Mouse (Mus musculus): ENCODE measurements around the gene Exosc10. TPM values are rescaled to one million over a fixed set of nuclear protein-coding genes. Genes with fewer than 3 reads are reported as not detected.
A peak's percentile ranks its signal among the peaks of the same experiment; 100 is the strongest.

The Exosc10 gene
- total RNA-seq, 2 experiments from 2014 or later = 43.0 to 53.4 TPM

- DNase-seq (ENCODE audit: low spot score in 2 of 2) = no peak
- intact Hi-C loops (cut with DNase I) = no loop called here
These were observed 5.4 kb downstream of the Exosc10 start for GRCm38 (mm10) chr4:148563595-148563994.

GRCm38 (mm10) chr4:148570138-148570537 is 11.9 kb downstream of the Exosc10 start:
- intact Hi-C loops (cut with DNase I) = no loop called here
- no peak for DNase-seq (ENCODE audit: low spot score in 2 of 2)

DNA sequence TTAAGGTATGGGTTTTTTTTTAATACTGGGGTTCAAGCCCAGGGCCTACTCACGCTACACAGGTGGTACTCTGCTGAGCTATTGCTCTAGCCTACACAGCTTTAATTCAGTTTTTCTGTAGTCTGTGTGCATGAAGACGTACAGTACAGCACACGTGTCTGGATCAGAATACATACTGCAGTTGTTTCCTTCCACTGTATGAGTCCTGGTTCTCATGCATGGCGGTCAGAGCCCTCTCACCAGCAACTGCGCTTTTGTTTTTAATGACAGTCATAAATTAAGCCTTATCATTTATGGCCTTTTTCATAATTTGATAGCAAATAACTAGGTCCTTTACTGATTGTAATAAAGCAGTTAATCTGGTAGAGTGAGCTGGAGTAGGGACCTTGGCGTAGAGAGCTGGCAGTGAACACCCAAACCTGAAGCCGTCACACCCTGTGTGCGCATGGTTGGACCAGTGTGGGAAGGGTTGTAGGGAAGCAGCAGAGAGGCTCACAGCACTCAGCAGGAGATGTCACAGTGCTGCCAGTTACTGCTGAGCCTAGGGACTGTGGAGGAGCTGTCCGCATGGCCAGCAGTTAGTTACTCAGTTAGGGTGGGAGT is 12.6 kb downstream of the Exosc10 start:
- intact Hi-C loops (cut with DNase I) = no loop called here
- no peak for DNase-seq (ENCODE audit: low spot score in 2 of 2)

GRCm38 (mm10) chr4:148573222-148573621 is 15.0 kb downstream of the Exosc10 start:
- intact Hi-C loops (cut with DNase I) = no loop called here

DNA sequence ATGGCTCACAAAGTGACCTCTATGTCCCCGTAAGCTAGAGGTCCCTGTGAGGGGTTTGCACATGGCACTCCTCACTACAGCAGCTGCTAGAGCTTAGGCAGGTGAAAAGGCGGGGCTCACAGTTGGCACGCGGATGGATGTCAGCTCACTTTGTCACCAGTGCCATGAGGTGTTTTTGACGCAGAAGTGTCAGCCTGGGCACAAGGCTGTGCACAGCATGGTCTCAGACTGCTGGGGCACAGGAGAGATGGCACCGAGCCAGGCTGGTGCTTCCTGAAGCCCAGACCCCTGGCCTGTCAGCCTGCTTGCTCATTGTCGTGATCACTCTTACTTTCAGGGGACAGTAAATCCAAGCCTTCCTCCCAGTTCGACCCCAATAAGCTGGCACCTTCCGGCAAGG is 22.5 kb downstream of the Exosc10 start:
- intact Hi-C loops (cut with DNase I) = no loop called here
- no peak for DNase-seq (ENCODE audit: low spot score in 2 of 2)

More at GRCm38 (mm10) chr4:148573222-148573621, 15.0 kb downstream of the Exosc10 start:
- DNase-seq (ENCODE audit: low spot score in 2 of 2) = no peak

GRCm38 (mm10) chr4:148581422-148581821 is 23.2 kb downstream of the Exosc10 start:
- intact Hi-C loops (cut with DNase I) = no loop called here
- DNase-seq (ENCODE audit: low spot score in 2 of 2) = no peak

DNA sequence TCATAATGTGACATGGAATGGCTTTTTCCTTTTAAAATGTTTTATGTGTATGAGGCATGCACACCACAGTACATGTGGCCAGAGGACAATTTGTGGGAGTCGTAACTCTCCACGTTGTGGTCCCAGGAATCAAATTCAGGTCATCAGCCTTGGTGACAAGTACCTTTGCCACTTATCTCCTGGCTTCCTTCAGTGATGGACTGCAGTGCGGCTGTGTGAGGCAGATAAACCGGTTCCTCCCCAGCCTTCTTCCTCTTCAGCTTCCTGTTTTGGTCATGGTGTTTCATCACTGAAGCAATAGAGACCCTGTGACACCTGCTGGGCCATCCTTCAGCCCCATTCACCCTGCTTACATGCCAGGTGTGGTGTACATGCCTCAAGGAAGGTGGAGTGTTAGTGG is 25.0 kb downstream of the Exosc10 start:
- intact Hi-C loops (cut with DNase I) = no loop called here
- no peak for DNase-seq (ENCODE audit: low spot score in 2 of 2)

GRCm38 (mm10) chr4:148586648-148587047 is 28.4 kb downstream of the Exosc10 start:
- DNase-seq (ENCODE audit: low spot score in 2 of 2) = no peak
- intact Hi-C loops (cut with DNase I) = no loop called here

- no peak for DNase-seq (ENCODE audit: low spot score in 2 of 2)
- intact Hi-C loops (cut with DNase I) = no loop called here
These were observed 30.6 kb downstream of the Exosc10 start for GRCm38 (mm10) chr4:148588793-148589192.

DNA sequence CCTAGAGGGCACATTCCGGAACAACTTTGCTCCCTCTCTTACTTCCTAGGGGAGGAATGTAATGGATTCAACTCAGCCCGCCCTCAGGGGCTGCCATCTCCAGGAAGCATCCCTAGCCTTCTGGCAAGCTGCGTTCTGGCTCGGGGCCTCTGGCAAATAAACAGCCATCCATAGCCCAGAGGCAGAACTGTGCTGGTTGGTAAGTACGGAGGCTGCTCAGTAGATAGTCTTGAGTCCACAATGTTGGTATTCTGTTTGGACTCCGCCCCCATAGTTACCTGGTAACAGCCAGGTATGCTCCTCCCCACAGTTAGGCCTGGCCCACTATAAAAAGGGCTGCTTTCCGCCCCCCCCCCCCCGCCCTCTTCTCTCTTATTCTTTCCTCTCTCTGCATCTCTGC is 31.3 kb downstream of the Exosc10 start:
- intact Hi-C loops (cut with DNase I) = no loop called here
- DNase-seq (ENCODE audit: low spot score in 2 of 2) = no peak

- DNase-seq (ENCODE audit: low spot score in 2 of 2) = no peak
- intact Hi-C loops (cut with DNase I) = no loop called here
These were observed 32.4 kb downstream of the Exosc10 start for GRCm38 (mm10) chr4:148590421-148591170.

- DNase-seq (ENCODE audit: low spot score in 2 of 2) = peak; percentile 96 to 98
- intact Hi-C loops (cut with DNase I) = no loop called here
These were observed 33.0 kb downstream of the Exosc10 start, which contains the start of gene Srm for GRCm38 (mm10) chr4:148591171-148591630. Srm (plus strand) TSS chr4:148591503.

- intact Hi-C loops (cut with DNase I) = no loop called here
- no peak for DNase-seq (ENCODE audit: low spot score in 2 of 2)
These were observed 33.6 kb downstream of the Exosc10 start for GRCm38 (mm10) chr4:148591637-148592380.

DNA sequence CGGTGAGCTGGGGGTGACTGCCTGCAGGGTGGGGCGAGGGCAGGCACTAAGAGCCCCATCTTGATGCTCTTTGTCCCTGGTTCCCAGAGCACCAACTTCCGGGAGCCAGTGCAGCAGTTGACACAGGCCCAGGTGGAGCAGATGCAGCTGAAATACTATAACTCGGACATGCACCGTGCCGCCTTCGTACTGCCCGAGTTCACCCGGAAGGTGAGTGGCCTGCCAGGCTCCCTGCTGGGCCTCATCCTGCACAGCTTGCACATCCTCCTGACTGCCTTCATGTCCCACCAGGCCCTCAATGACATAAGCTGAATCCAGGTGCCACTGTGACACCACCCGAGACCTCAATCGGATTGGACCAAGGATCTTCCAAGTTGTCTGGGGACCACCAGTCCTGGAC is 35.8 kb downstream of the Exosc10 start:
- no peak for DNase-seq (ENCODE audit: low spot score in 2 of 2)
- intact Hi-C loops (cut with DNase I) = no loop called here

- intact Hi-C loops (cut with DNase I) = no loop called here
- DNase-seq (ENCODE audit: low spot score in 2 of 2) = no peak
These were observed 37.7 kb downstream of the Exosc10 start for GRCm38 (mm10) chr4:148595916-148596315.

DNA sequence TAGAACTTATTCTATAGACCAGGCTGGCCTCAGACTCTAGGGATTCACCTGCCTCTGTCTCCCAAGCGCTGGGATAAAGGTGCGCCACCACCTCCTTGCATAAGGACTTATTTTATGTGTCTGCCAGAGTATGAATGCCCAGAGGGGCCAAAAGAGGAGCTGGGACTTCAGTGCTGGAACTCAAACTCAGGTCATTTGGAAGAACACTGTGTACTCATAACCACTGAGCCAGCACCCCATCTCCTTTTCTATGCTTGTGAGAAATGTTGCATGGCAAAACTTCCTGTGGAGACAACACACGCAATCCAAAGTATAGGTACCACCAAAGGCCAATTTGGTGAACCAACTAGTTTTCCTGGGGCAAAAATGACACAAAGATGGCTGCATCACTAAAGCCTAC is 38.5 kb downstream of the Exosc10 start:
- DNase-seq (ENCODE audit: low spot score in 2 of 2) = no peak
- intact Hi-C loops (cut with DNase I) = no loop called here

- no peak for DNase-seq (ENCODE audit: low spot score in 2 of 2)
- intact Hi-C loops (cut with DNase I) = no loop called here
These were observed 40.6 kb downstream of the Exosc10 start for GRCm38 (mm10) chr4:148598826-148599225.

DNA sequence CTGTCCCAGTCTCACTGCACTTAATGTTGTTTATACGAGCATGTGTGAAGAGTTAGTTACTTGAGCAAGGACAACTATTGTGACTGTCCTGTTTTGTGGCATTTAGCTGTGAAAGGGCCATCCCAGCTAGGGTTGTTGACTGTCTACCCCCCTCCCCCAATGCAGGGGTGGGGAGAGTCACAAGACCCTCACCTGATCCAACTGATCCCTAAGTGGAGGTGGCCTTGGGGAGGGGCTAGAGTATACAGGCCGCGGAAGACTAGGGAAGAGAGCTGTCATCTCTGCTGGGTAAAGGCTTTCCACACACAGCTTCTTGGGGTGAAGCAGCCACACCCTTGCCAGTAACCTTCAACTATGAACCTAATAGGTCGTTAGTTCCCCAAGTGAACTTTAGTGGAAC is 42.1 kb downstream of the Exosc10 start:
- no peak for DNase-seq (ENCODE audit: low spot score in 2 of 2)
- intact Hi-C loops (cut with DNase I) = no loop called here

GRCm38 (mm10) chr4:148601871-148602270 is 43.6 kb downstream of the Exosc10 start:
- DNase-seq (ENCODE audit: low spot score in 2 of 2) = no peak
- intact Hi-C loops (cut with DNase I) = no loop called here

- DNase-seq (ENCODE audit: low spot score in 2 of 2) = no peak
- intact Hi-C loops (cut with DNase I) = no loop called here
These were observed 44.3 kb downstream of the Exosc10 start, which contains the start of gene Masp2 for GRCm38 (mm10) chr4:148602357-148603120. Masp2 (plus strand) TSS chr4:148602554.

Measured in left cerebral cortex, postnatal 36 days (tissue).